Mouse (Mus musculus) G1E (cell line): Measurements from ENCODE around the gene Pitpnm3.

Experiments
- GATA1 ChIP-seq: IDR thresholded peaks from 2 replicates; pipeline ENCODE4 v1.6.1; 2012; ENCODE audit warnings: borderline replicate concordance, low read length, inconsistent platforms, mixed read lengths
- POLR2AphosphoS5 ChIP-seq: IDR thresholded peaks from 2 replicates; pipeline ENCODE4 v1.6.1; 2012; ENCODE audit warnings: low read depth, low read length, inconsistent platforms; ENCODE audit not compliant: insufficient replicate concordance

- no peak for TF ChIP-seq POLR2AphosphoS5
- TF ChIP-seq GATA1: no peak
Observed at GRCm38 (mm10) chr11:72151120-72151519, 15.5 kb upstream of the Pitpnm3 start.
